32 mouse cellular contexts compared by ENCODE assay signal in genomic region chr13:55075597-55075996, GRCm38 (mm10). TPM values are rescaled to one million over a fixed set of nuclear protein-coding genes. Genes with fewer than 3 reads are reported as not detected.
DNase-seq lines count a peak whose midpoint lies in the region; ATAC-seq lines count a peak whose summit lies in the region.
"Had no signal": no experiment of that assay in that cellular context is flagged by ENCODE, and none has a peak within 500 bp of the region (broad histone marks: within the 10 kb centered on the region; RNA-seq: fewer than 3 reads in every experiment).

No protein-coding gene starts in this region.

- H3K27me3 ChIP-seq in neural tube, embryonic 11.5 days (ENCODE audit: control insufficient read depth, insufficient read depth, low read length), result no peaks in the 10 kb centered on the region
- H3K27me3 ChIP-seq in kidney, embryonic 14.5 days (ENCODE audit: control insufficient read depth, insufficient read depth, low read length), result no peaks in the 10 kb centered on the region
- H3K27me3 ChIP-seq: embryonic facial prominence, embryonic 12.5 days; heart, embryonic 13.5 days; hindbrain, embryonic 12.5 days; neural tube, embryonic 13.5 days had no signal

- intact Hi-C loops in gastrocnemius, postnatal 36 days (cut with DNase I), result no loop called here

- no peak overlapping the region for H3K27ac ChIP-seq in neural tube, embryonic 11.5 days (ENCODE audit: low read depth, low read length)
- no peak overlapping the region for H3K27ac ChIP-seq in kidney, embryonic 14.5 days (ENCODE audit: low read depth, low read length)
- H3K27ac ChIP-seq: embryonic facial prominence, embryonic 12.5 days; heart, embryonic 13.5 days; hindbrain, embryonic 12.5 days; liver, embryonic 14.5 days; neural tube, embryonic 13.5 days had no signal

- no peaks in the 10 kb centered on the region for H3K9me3 ChIP-seq in neural tube, embryonic 11.5 days (ENCODE audit: control insufficient read depth, low read length)
- H3K9me3 ChIP-seq in kidney, embryonic 14.5 days (ENCODE audit: control insufficient read depth, low read length), result no peaks in the 10 kb centered on the region
- H3K9me3 ChIP-seq: embryonic facial prominence, embryonic 12.5 days; heart, embryonic 13.5 days; hindbrain, embryonic 12.5 days; neural tube, embryonic 13.5 days had no signal

- peak; percentile 15 for DNase-seq in gastrocnemius, postnatal 25 days
- DNase-seq in gastrocnemius, postnatal 36 days, result no peak
- peak; percentile 50 for DNase-seq in Muller cell, postnatal 12 days (ENCODE audit: inconsistent ontology term)
- peak; percentile 50 for DNase-seq in embryo, embryonic 10 days (ENCODE audit: low spot score)
- peak; percentile 24 for DNase-seq in neural tube, embryonic 11.5 days (ENCODE audit: low spot score)
- no peak for DNase-seq in ovary, postnatal 36 days (ENCODE audit: low spot score)
- DNase-seq: adrenal gland, postnatal 14 days; cerebellum, adult 11 months; cerebellum, postnatal 10 days; kidney, adult 11 months; kidney, postnatal 4 days; lung, embryonic 14.5 days; midbrain, embryonic 14.5 days; right cerebral cortex, adult 18-20 months; right cerebral cortex, postnatal 4 days; thymus, postnatal 25 days had no signal

- no peak for ATAC-seq in neural tube, embryonic 11.5 days (ENCODE audit: insufficient read depth, low FRiP score, low TSS enrichment)
- ATAC-seq in kidney, embryonic 14.5 days (ENCODE audit: low FRiP score, low TSS enrichment), result no peak

- no peak overlapping the region for H3K9ac ChIP-seq in neural tube, embryonic 11.5 days (ENCODE audit: low read length)
- no peak overlapping the region for H3K9ac ChIP-seq in kidney, embryonic 14.5 days (ENCODE audit: low read depth, low read length)
- H3K9ac ChIP-seq: embryonic facial prominence, embryonic 12.5 days; heart, embryonic 13.5 days; hindbrain, embryonic 12.5 days; liver, embryonic 14.5 days; lung, embryonic 14.5 days; neural tube, embryonic 13.5 days had no signal

- WGBS in neural tube, embryonic 11.5 days, result 50% methylated on average over 5 of the region's 5 CpGs
- WGBS in kidney, embryonic 14.5 days, result 59% methylated on average over 5 of the region's 5 CpGs

- H3K4me3 ChIP-seq in neural tube, embryonic 11.5 days (ENCODE audit: low read depth, low read length), result no peak overlapping the region
- H3K4me3 ChIP-seq in kidney, embryonic 14.5 days (ENCODE audit: low read length), result no peak overlapping the region
- H3K4me3 ChIP-seq: embryonic facial prominence, embryonic 12.5 days; heart, embryonic 13.5 days; hindbrain, embryonic 12.5 days; neural tube, embryonic 13.5 days had no signal

- no peak overlapping the region for H3K4me2 ChIP-seq in neural tube, embryonic 11.5 days (ENCODE audit: low read depth)
- no peak overlapping the region for H3K4me2 ChIP-seq in kidney, embryonic 14.5 days (replicated peaks; ENCODE audit: low read depth, low read length)
- H3K4me2 ChIP-seq: embryonic facial prominence, embryonic 12.5 days; heart, embryonic 13.5 days; hindbrain, embryonic 12.5 days; lung, embryonic 14.5 days; neural tube, embryonic 13.5 days had no signal

- H3K36me3 ChIP-seq in neural tube, embryonic 11.5 days (ENCODE audit: control insufficient read depth, insufficient read depth, low read length), result no peaks in the 10 kb centered on the region
- peaks cover 14% of the 10 kb centered on the region for H3K36me3 ChIP-seq in kidney, embryonic 14.5 days (ENCODE audit: control insufficient read depth, insufficient read depth, low read length)

- H3K4me1 ChIP-seq in neural tube, embryonic 11.5 days (ENCODE audit: control insufficient read depth, insufficient read depth, low read length), result no peaks in the 10 kb centered on the region
- H3K4me1 ChIP-seq in kidney, embryonic 14.5 days (ENCODE audit: control insufficient read depth, insufficient read depth, low read length), result no peaks in the 10 kb centered on the region
- H3K4me1 ChIP-seq: embryonic facial prominence, embryonic 12.5 days; heart, embryonic 13.5 days; hindbrain, embryonic 12.5 days; neural tube, embryonic 13.5 days had no signal

RNA-seq across cellular contexts. Expression of gene Uimc1, which starts 24.5 kb away (rescaled TPM):
- 10 to 100 TPM; 12.4 to 12.6 TPM for total RNA-seq in gastrocnemius, postnatal 25 days (2021)
- 10 to 100 TPM; 10.6 to 11.4 TPM for total RNA-seq in gastrocnemius, postnatal 36 days (2021)
- polyA plus RNA-seq in neural tube, embryonic 11.5 days (2014; fragmentation: Nextera tagmentation; extraction: Ambion mirVana), result 28.7 and 29.9 TPM in 2 replicates
- 28.1 and 29.6 TPM in 2 replicates for polyA plus RNA-seq in kidney, embryonic 14.5 days (2014; fragmentation: Nextera tagmentation; extraction: Ambion mirVana)

RNA-seq across cellular contexts. Expression of gene Zfp346, which starts 29.5 kb away (rescaled TPM):
- 10 to 100 TPM in 1 of 2 experiments, 1 to 10 TPM in 1; 8.9 to 13.4 TPM for total RNA-seq in gastrocnemius, postnatal 25 days (2021)
- 10 to 100 TPM; 10.1 to 11.8 TPM for total RNA-seq in gastrocnemius, postnatal 36 days (2021)
- polyA plus RNA-seq in neural tube, embryonic 11.5 days (2014; fragmentation: Nextera tagmentation; extraction: Ambion mirVana), result 21.6 and 22.0 TPM in 2 replicates
- polyA plus RNA-seq in kidney, embryonic 14.5 days (2014; fragmentation: Nextera tagmentation; extraction: Ambion mirVana), result 13.8 and 25.4 TPM in 2 replicates

RNA-seq across cellular contexts. Expression of gene Hk3, which starts 54.4 kb away (rescaled TPM):
- under 1 TPM; 0.40 to 0.74 TPM for total RNA-seq in gastrocnemius, postnatal 25 days (2021)
- total RNA-seq in gastrocnemius, postnatal 36 days (2021), result under 1 TPM; 0.18 to 0.74 TPM
- polyA plus RNA-seq in neural tube, embryonic 11.5 days (2014; fragmentation: Nextera tagmentation; extraction: Ambion mirVana), result 1.1 and 1.5 TPM in 2 replicates
- 0.53 and 0.83 TPM in 2 replicates for polyA plus RNA-seq in kidney, embryonic 14.5 days (2014; fragmentation: Nextera tagmentation; extraction: Ambion mirVana)
- polyA plus RNA-seq: C2C12 had no signal

RNA-seq across cellular contexts. Expression of gene Gm17617, which starts 57.8 kb away (rescaled TPM):
- not detected for total RNA-seq in gastrocnemius, postnatal 25 days (2021)
- total RNA-seq in gastrocnemius, postnatal 36 days (2021), result not detected
- polyA plus RNA-seq in neural tube, embryonic 11.5 days (2014; fragmentation: Nextera tagmentation; extraction: Ambion mirVana), result not detected in 2 replicates
- polyA plus RNA-seq in kidney, embryonic 14.5 days (2014; fragmentation: Nextera tagmentation; extraction: Ambion mirVana), result not detected in 2 replicates
- total RNA-seq: adrenal gland, postnatal 14 days; granulocyte monocyte progenitor cell, adult 5-6 weeks; heart, postnatal 25 days; left cerebral cortex, adult 18-20 months; left cerebral cortex, postnatal 36 days; megakaryocyte, adult 5-6 weeks had no signal
- polyA plus RNA-seq: C2C12; embryonic facial prominence, embryonic 12.5 days; forebrain, embryonic 11.5 days; heart, embryonic 13.5 days; hindbrain, embryonic 12.5 days; kidney, embryonic 16.5 days; limb, embryonic 14.5 days; liver, embryonic 14.5 days; lung, embryonic 14.5 days; midbrain, embryonic 14.5 days; neural tube, embryonic 13.5 days; stomach, embryonic 14.5 days had no signal

Comparison
In these comparisons a context has a peak if more than half of its experiments do, and no peak if none do; other contexts are left out.
1. DNase-seq: peak in gastrocnemius, postnatal 25 days (single experiment), Muller cell, postnatal 12 days (single experiment), embryo, embryonic 10 days (single experiment) and neural tube, embryonic 11.5 days (single experiment); none in gastrocnemius, postnatal 36 days (0 of 2) and ovary, postnatal 36 days (single experiment).